Mouse (Mus musculus) erythroid progenitor cell, adult 5-6 weeks (primary cell): ENCODE measurements around the gene Neurod4. TPM values are rescaled to one million over a fixed set of nuclear protein-coding genes. Genes with fewer than 3 reads are reported as not detected.
A peak's percentile ranks its signal among the peaks of the same experiment; 100 is the strongest.

Experiments
- ATAC-seq: replicated peaks from 2 replicates; pipeline ENCODE4 v1.8.0; 2016; ENCODE audit warnings: moderate number of reproducible peaks, mild to moderate bottlenecking, moderate TSS enrichment, inconsistent platforms; ENCODE audit not compliant: poor library complexity, low FRiP score, severe bottlenecking
- total RNA-seq, 2 experiments: library from RNA; stranded (forward) in 1 of 2; stranded (reverse) in 1 of 2; fragments of 150-400 nt in 1 of 2; fragments of 186-747, 209-891 nt in 1 of 2; gene quantifications; 2 replicates each; pipeline versions ENCODE4 v1.2.3 to v1.2.4; 2015 to 2017; ENCODE audit warnings: low replicate concordance in 2 of 2

The Neurod4 gene
- total RNA-seq, 2 experiments from 2014 or later = not detected

- ATAC-seq = no peak
Measured at GRCm38 (mm10) chr10:130244271-130244670, 35.8 kb downstream of the Neurod4 start.

- no peak for ATAC-seq
Measured at GRCm38 (mm10) chr10:130238318-130239209, 41.5 kb downstream of the Neurod4 start.

DNA sequence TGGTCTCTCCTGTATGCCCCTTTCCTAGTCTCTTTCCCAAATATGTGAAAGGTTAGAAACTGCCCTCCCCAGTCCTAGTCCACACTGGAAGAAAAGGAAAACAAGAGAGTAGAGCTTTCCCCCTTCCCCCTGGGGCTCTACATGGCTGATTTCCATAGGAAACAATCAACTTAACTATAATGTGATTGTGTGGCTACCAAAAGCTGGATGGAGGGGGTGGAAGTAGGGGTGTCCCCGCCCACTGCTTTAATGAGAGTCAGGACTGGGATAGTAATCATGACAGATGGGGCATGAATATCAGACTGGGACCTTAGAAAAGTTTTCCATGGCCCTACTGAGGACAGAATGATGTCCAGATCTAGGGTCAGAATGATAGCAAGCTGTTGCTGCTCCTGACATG, 45.5 kb downstream of the Neurod4 start:
- no peak for ATAC-seq

DNA sequence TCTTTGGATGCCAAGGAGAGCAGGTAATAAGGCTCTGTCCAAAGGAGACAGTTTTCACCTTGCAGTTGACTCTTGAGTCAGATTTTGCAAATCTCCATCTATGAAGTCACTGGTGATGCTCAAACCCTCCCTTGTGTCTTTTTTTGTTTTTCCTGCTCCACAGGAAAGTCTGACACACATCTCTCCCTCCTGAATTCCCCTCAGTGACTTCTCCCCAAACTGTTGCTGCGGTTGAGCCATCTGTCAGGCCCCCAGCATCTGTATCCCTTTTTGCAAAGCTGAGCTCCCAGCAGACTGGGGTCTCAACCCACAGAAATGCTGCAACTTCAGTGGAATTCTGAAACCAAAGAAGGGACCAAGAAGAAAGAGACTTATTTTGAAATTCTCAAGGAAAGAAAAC, 47.9 kb downstream of the Neurod4 start:
- ATAC-seq = no peak

- no peak for ATAC-seq
Measured at GRCm38 (mm10) chr10:130229584-130229983, 50.5 kb downstream of the Neurod4 start.

GRCm38 (mm10) chr10:130228246-130228645, 51.8 kb downstream of the Neurod4 start:
- peak; percentile 74 for ATAC-seq

DNA sequence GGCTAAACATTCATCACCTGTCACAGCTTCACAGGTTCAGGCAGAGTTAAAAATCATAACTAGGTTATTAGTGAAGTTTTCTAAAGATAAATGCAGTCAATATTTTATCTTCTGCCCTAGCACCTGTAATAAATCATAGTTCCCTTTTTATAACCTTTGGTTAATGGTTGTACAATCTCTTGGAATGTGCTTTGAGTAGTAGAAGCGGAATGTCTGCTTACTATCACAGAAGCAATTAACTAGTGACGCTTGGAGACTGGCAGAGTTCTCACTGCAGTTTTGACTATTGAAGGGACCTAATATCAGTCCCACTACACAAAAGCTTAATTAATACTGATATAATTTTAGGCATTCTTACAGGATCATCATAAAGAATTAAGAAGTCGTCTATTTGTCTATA, 55.0 kb downstream of the Neurod4 start:
- ATAC-seq = no peak

Other genes with a start within 250 kb of the Neurod4 start
- not detected in 2 replicates for gene Olfr821, start 249.9 kb downstream of the Neurod4 start, total RNA-seq (2015; ENCODE audit: low replicate concordance)
- not detected in 2 replicates for gene Olfr821, start 249.9 kb downstream of the Neurod4 start, total RNA-seq (2017; ENCODE audit: low replicate concordance)
- gene Olfr822, start 209.0 kb downstream of the Neurod4 start, total RNA-seq (2015; ENCODE audit: low replicate concordance) = not detected in 2 replicates
- not detected in 2 replicates for gene Olfr822, start 209.0 kb downstream of the Neurod4 start, total RNA-seq (2017; ENCODE audit: low replicate concordance)
- not detected in 2 replicates for gene Olfr823, start 164.9 kb downstream of the Neurod4 start, total RNA-seq (2015; ENCODE audit: low replicate concordance)
- gene Olfr823, start 164.9 kb downstream of the Neurod4 start, total RNA-seq (2017; ENCODE audit: low replicate concordance) = not detected in 2 replicates
- gene Olfr824, start 150.2 kb downstream of the Neurod4 start, total RNA-seq (2015; ENCODE audit: low replicate concordance) = not detected in 2 replicates
- not detected in 2 replicates for gene Olfr824, start 150.2 kb downstream of the Neurod4 start, total RNA-seq (2017; ENCODE audit: low replicate concordance)
- not detected in 2 replicates for gene Olfr825, start 113.5 kb downstream of the Neurod4 start, total RNA-seq (2015; ENCODE audit: low replicate concordance)
- gene Olfr825, start 113.5 kb downstream of the Neurod4 start, total RNA-seq (2017; ENCODE audit: low replicate concordance) = not detected in 2 replicates
- not detected in 2 replicates for gene Olfr826, start 96.1 kb downstream of the Neurod4 start, total RNA-seq (2015; ENCODE audit: low replicate concordance)
- not detected in 2 replicates for gene Olfr826, start 96.1 kb downstream of the Neurod4 start, total RNA-seq (2017; ENCODE audit: low replicate concordance)
- not detected in 2 replicates for gene Olfr827, start 65.8 kb downstream of the Neurod4 start, total RNA-seq (2015; ENCODE audit: low replicate concordance)
- not detected in 2 replicates for gene Olfr827, start 65.8 kb downstream of the Neurod4 start, total RNA-seq (2017; ENCODE audit: low replicate concordance)
- 4.7 and 12.6 TPM in 2 replicates for gene Tespa1, start 42.6 kb upstream of the Neurod4 start, total RNA-seq (2015; ENCODE audit: low replicate concordance)
- gene Tespa1, start 42.6 kb upstream of the Neurod4 start, total RNA-seq (2017; ENCODE audit: low replicate concordance) = 3.3 and 9.2 TPM in 2 replicates
- not detected in 2 replicates for gene Vmn2r84, start 114.1 kb upstream of the Neurod4 start, total RNA-seq (2015; ENCODE audit: low replicate concordance)
- not detected in 2 replicates for gene Vmn2r84, start 114.1 kb upstream of the Neurod4 start, total RNA-seq (2017; ENCODE audit: low replicate concordance)
- not detected in 2 replicates for gene Vmn2r85, start 149.5 kb upstream of the Neurod4 start, total RNA-seq (2015; ENCODE audit: low replicate concordance)
- not detected in 2 replicates for gene Vmn2r85, start 149.5 kb upstream of the Neurod4 start, total RNA-seq (2017; ENCODE audit: low replicate concordance)
- not detected in 2 replicates for gene Vmn2r86, start 175.8 kb upstream of the Neurod4 start, total RNA-seq (2015; ENCODE audit: low replicate concordance)
- gene Vmn2r86, start 175.8 kb upstream of the Neurod4 start, total RNA-seq (2017; ENCODE audit: low replicate concordance) = not detected in 2 replicates
- gene Vmn2r87, start 217.2 kb upstream of the Neurod4 start, total RNA-seq (2015; ENCODE audit: low replicate concordance) = not detected in 2 replicates
- not detected in 2 replicates for gene Vmn2r87, start 217.2 kb upstream of the Neurod4 start, total RNA-seq (2017; ENCODE audit: low replicate concordance)